Mouse (Mus musculus): ENCODE results near the gene Wfdc5.

The Wfdc5 gene

GRCm38 (mm10) chr2:164126533-164126955, 56.0 kb downstream of the Wfdc5 start:
- DNase-seq, result peak; percentile 64

Measured in lung, postnatal 14 days (tissue).